Mouse (Mus musculus): ENCODE data around the gene Scgb1b7.
"Not testable (repeated sequence)": the region's sequence is repeated elsewhere in the genome, so short reads cannot be mapped to it uniquely, and the experiment has no call there.

Scgb1b7 gene

GRCm38 (mm10) chr7:31712365-31712764 lies at the start of gene Scgb1b7:
Gene Scgb1b7, plus strand, starts transcription at chr7:31712665.
- not testable (repeated sequence) for DNase-seq

DNA sequence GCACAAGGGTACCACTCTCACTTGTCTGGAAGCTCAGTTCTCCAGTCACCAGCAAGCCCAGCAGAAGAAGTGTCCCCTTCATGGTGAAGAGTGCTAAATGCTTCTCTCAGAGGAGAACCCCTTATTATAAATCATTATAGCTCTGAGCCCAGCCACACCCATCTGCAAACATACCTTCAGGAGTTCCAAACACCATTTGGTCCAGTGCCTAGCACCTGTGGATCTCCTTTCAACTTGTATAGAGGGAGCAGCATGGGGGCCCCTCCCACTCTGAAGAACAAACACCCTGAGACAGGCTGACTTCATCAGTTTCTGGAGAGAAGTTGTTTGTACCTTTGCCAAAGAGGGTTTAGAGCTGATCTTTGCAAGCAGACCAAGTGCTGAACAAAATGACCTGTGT lies 6.8 kb upstream of the Scgb1b7 start, which contains the start of gene Scgb2b7:
Gene Scgb2b7, minus strand, starts transcription at position 101 of the 400 bp plus-strand sequence.
- DNase-seq = not testable (repeated sequence)
